In genomic region chr1:104828106-104828505, GRCm38 (mm10) we compare ENCODE assay signal across 16 mouse cellular contexts. TPM values are rescaled to one million over a fixed set of nuclear protein-coding genes. Genes with fewer than 3 reads are reported as not detected.
DNase-seq lines count a peak whose midpoint lies in the region; ATAC-seq lines count a peak whose summit lies in the region.
"Had no signal": no experiment of that assay in that cellular context is flagged by ENCODE, and none has a peak within 500 bp of the region (broad histone marks: within the 10 kb centered on the region; RNA-seq: fewer than 3 reads in every experiment).

No protein-coding gene starts in this region.

- no peak for ATAC-seq in CD4-positive, CD25-positive, alpha-beta regulatory T cell, adult 4 months
- ATAC-seq: forebrain, embryonic 13.5 days had no signal

- peak; percentile 13 for DNase-seq in cerebellum, adult 11 months
- DNase-seq in cerebellum, adult 8-10 months: no peak
- peak; percentile 43 for DNase-seq in layer of hippocampus, adult 11-12 months (ENCODE audit: low spot score)
- DNase-seq in layer of hippocampus, postnatal 14 days (ENCODE audit: low spot score in 2 of 2): no peak
- DNase-seq in retina, postnatal 1 day: peak; percentile 56
- no peak for DNase-seq in retina, embryonic 14.5 days (ENCODE audit: low spot score)
- no peak for DNase-seq in c-Kit-positive CD71-positive TER-119-positive erythroid progenitor cells, embryonic 14.5 days (ENCODE audit: low spot score)
- DNase-seq: adrenal gland, adult 2 months; kidney, adult 18-20 months; lung, postnatal 14 days; thymus, postnatal 4 days had no signal

RNA-seq across cellular contexts. Expression of gene Cdh20, which starts 59.8 kb away (rescaled TPM):
- total RNA-seq in layer of hippocampus, postnatal 14 days (2021): 10 to 100 TPM; 16.8 to 17.5 TPM
- not detected for polyA plus RNA-seq in CD4-positive, CD25-positive, alpha-beta regulatory T cell, adult 4 months (2017; shearing (Covaris generic))
- total RNA-seq: megakaryocyte-erythroid progenitor cell, adult 5-6 weeks had no signal
- polyA plus RNA-seq: gonadal fat pad, adult 2 months; liver, embryonic 15.5 days had no signal

Comparison
In these comparisons a context has a peak if more than half of its experiments do, and no peak if none do; other contexts are left out.
1. DNase-seq: peak in cerebellum, adult 11 months (single experiment), layer of hippocampus, adult 11-12 months (single experiment) and retina, postnatal 1 day (single experiment); none in cerebellum, adult 8-10 months (single experiment), layer of hippocampus, postnatal 14 days (0 of 2), retina, embryonic 14.5 days (single experiment) and c-Kit-positive CD71-positive TER-119-positive erythroid progenitor cells, embryonic 14.5 days (single experiment).